Mouse (Mus musculus) right cerebral cortex, postnatal 4 days (tissue): ENCODE data around the gene Zp1.

Experiments
- DNase-seq: peaks from one replicate; pipeline ENCODE4 v3.0.0-alpha.2; 2022

Zp1 gene

DNA sequence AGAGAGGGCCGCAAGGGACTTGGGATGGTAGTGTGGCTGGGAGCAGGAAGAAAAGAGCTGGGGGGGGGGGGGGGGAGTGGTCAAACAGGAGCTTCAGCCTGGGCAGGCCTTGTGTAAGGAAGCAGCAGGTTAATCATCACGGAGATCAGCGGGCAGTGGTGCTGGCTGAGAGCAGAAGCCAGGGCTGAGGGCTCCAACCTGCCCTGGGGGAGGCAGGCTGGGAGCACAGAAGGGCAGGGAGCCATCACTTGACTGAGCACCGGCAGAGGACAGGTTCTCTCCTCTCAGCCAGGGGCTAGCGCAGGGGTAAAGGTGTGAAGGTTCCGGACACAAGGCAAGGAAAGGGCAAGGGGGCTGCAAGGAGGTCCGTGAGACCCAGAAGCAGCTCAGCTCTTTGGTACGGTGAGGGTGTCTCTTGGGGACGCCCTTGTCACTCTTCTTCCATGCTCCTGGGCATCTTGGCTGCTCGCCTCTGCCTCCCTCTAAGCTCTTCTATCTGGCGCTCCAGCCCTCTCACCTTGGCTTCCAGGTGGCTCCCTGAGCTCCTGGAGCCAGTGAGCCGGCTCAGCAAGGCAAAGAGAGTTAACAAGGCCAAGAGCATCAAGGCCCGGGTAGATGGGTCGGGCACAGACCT, 49.0 kb downstream of the Zp1 start:
- DNase-seq, result no peak

DNA sequence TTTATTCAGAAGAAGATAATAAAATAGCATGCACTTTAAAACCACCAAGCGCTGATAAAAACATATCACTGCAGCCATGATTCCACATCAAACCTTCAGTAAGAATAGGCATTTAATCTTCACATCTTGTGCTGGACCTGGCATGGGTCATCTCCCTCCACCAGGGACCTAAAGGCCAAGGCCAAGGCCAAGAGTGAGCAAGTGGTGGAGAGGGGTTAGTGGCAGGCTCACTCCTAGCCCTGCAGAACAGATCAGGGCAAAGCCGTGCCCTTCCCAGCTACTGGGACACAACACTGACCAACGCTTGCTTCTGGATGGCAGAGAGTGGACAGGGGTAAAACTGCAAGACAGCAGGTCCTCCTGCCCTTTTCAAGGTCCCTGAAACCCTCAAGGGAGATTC, 49.8 kb downstream of the Zp1 start:
- no peak for DNase-seq

DNA sequence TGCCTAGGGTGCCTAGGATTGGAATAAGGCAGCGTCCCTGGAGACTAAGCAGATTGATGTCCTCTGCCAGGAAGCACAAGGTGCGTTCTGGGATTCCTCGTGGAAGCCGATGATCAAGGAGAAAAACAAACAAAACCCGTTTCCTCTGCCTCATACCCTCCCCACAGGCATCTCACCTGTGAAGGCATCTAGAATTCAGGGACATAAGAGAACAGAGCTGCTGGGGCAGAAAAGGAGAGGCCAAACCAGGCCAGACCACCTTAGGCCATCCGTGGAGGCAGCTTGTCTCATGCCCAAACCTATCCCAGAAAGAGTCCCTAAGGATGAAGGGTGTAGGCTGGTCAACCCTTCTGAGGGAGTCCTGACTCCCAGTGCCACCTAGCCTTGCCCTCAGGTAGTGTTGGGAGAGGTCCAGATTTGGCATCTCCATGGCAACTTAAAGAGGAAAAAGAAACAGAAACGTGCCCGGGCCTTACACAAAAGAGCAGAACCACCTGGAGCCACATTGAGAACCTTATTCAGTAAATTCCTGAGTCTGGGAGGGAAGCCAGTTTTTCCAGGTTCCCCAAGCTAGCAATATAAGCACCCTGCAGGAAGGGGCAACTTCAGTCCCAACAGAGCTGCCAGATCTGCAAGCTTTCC, 50.4 kb downstream of the Zp1 start, which contains the start of gene Tmem132a:
TSS of gene Tmem132a (minus strand) at position 55 of the 642 bp plus-strand sequence.
- DNase-seq, result no peak

DNA sequence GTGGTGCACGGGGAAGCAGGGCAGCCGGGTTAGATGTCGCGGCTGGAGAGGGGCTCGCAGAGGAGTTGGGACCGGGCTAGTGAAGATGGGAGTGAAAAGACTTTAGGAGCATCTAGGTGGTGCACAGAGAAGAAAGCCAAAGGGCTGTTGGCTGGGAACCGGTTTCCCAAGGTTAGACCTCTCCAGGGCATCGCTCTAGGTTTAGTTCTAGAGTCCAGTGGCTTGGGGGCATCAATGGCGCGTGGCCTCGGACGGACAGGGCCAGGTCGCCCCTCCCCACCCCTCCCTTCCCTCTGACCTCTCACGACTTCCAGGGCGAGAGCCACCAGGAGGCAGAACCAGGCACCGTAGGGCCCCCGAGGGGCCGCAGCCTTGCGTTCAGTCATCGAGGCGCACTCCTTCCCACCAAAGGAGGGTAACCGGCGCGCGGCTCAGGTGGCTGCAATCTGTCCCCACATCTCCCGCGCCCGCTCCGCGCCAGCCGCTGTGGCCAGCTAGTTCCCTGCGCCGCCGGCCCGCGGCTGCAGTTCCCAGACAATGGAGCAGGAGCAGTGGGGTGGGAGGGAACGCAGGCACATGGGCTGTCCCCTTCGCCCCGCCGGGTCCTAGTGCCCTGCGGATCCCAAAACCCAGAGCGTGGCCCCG, 51.1 kb downstream of the Zp1 start:
- DNase-seq, result peak; percentile 80

DNA sequence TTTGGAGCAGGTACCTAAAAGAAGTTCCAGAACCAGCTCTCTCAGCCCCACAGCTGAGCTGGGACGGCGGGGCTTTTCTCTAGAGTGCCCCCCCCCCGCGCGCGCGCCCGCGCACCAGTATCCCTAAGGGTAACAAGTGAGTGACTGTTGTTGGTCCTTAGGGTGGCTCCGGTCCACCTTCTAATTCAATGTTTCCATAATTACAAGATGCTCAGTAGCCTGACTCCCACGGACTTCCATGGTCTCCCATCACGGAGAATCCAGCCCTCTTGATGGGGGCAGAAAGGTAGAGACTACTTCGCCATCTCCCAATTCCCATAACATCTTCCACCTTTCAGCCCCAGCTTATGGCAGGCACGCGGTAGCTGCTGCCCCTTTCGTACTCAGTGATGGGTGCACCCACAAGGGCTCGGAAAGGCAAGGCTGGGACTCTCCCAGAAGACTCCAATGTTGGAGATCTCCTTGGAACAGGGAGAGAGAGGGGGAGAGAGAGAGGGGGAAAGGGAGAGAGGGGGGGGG, 51.8 kb downstream of the Zp1 start:
- DNase-seq, result no peak

DNA sequence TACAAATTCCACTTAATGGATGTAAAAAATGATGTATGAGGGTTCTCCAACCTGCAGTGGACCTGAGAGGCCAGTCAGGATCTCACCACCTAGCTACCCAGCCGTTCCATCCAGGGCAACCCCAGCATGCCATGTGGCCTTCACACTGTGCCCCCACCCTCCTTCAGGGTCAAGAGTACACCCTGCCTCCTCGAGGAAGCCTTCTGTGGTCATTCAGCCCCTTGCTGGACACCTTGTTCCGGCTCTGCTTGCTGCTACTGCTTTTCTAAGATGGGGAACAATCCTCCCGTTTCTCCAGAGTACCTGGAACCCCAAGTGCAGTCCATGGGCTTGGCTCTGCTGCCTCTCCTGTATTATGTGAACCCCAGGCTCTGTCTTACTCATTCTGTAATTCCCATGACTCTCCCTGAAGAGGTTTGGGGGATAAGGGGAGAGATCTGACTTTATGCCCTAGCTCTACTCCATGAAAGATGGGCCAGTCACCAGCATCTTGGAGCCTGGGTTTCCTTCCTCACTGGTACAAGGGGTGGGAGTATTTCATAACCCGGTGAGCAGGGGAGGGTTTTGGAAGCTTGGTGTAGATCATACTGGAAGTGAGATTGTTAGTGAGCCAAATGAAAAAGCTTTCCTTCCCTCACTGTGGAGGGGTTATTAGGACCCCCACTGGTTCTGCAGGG, 52.3 kb downstream of the Zp1 start:
- no peak for DNase-seq

DNA sequence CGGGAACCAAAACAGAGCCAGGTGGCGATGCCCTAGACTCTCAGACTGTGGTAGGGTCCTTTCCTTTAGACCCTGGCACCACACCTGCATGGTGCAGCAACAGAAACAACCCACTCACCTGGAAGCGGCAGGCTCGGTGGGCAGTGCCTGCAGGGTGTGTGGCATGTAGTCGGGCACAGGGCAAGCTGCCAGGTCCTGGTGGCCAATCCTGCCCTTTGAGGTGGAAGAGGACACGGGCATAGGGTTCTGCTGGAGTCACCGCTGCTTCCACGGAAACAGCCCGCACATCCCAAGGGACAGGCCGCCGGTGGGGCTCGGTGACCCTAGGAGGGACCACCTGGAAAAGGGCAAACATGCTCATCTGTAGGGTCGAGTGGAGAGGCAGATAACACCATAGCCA, 54.1 kb downstream of the Zp1 start:
- DNase-seq, result no peak
